Mouse (Mus musculus) adrenal gland, postnatal 10 days (tissue): ENCODE measurements around the gene Olfr1086. TPM values are rescaled to one million over a fixed set of nuclear protein-coding genes. Genes with fewer than 3 reads are reported as not detected.
"Not testable (repeated sequence)": the region's sequence is repeated elsewhere in the genome, so short reads cannot be mapped to it uniquely, and the experiment has no call there.

Source experiments
- DNase-seq: peaks from one replicate; pipeline ENCODE4 v3.0.0; 2021; ENCODE audit warnings: mixed read lengths
- long read RNA-seq, 2 experiments: library from polyadenylated mRNA; stranded (forward); transcript quantifications; one replicate each; pipeline ENCODE4 v2.0.0; 2021
- total RNA-seq, 2 experiments: library from RNA; stranded (reverse); gene quantifications; 2 replicates each; pipeline ENCODE4 v1.2.3; 2021

The Olfr1086 gene
- total RNA-seq: not detected
- long read RNA-seq, experiment 1: 0 reads
- long read RNA-seq, experiment 2: 0 reads

DNA sequence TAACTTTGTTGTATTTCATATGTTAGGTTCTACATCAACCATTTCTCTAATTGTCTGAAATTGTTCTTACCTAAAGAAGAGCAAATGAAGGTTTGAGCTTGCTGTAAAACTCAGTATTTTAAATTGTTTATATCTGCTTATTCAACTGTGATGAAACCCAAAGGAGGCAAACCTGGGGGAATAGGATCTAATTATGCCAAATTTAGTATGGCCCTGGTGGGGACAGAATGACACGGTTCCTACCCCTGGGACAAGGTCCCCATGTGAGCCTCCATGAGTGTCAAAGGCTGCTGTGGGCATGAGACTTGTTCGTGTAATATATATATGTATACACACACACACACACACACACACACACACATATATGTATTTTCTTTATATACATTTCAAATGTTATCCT lies at the start of gene Olfr1086:
Gene Olfr1086 (minus strand): TSS at position 101 of the 400 bp plus-strand sequence.
- no peak for DNase-seq

DNA sequence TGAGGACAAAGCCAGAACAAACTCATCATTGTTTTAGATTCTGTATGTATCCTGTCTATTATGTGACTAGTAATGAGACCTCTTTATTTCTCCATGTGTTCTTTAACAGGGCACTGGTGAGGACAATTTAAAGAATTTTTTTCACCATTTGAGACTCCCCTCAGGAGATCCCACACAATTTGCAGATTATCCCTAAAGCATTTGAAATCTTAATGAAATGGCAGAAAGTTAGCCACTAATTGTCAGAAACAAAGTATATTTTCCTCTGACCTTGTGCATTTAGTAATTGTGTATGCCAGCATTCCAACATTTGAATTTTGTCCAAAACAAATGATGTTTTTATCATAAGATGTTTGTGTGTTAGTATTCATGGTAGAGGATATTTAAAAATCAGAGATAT lies 18.4 kb upstream of the Olfr1086 start, which contains the start of gene Olfr1087:
Gene Olfr1087 (minus strand): TSS at position 101 of the 400 bp plus-strand sequence.
- DNase-seq: no peak

DNA sequence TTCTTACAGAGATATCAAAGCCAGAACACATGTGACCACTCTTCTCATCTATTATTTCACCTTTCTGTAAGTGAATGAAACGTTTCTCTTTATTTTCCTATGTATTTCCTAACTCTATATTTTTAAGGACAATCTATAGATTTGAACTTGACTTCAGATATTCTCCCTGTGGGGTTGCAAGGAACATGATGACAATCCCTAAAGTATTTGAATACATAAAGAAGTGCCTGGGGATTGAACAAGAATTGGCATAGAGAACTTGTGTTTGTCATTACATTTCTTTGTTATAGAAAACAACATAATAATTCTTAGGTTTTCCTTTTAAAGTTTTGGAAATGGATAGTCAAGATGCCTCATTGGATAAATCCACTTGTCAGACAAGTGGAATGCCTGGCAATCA lies 18.0 kb downstream of the Olfr1086 start, which contains the start of gene Olfr1085:
Gene Olfr1085 (minus strand): TSS at position 101 of the 400 bp plus-strand sequence.
- DNase-seq: no peak

DNA sequence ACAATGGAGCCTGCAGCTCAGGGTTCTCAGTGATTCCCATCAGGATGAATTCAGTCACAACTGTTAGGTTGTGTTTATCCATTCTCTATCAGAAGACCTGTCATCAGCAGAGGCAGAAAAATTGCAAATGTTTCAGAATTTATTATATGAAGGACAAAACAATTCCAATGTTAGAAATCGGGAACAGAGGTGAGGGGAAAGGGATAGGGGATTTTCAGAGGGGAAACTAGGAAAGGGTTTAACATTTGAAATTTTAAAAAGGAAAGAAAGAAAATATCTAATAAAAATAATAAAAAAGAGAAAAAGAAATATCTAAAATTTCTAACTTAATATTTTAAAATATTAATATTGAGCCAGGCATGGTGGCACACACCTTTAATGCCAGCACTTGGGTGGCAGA lies 40.3 kb downstream of the Olfr1086 start, which contains the start of gene Olfr1084:
Gene Olfr1084 (minus strand): TSS at position 101 of the 400 bp plus-strand sequence.
- not testable (repeated sequence) for DNase-seq

Other genes starting within 250 kb of the Olfr1086 start
- gene Olfr1065, start 229.5 kb downstream of the Olfr1086 start, total RNA-seq: not detected
- gene Olfr1066, start 223.8 kb downstream of the Olfr1086 start, total RNA-seq: not detected
- not detected for gene Olfr228, start 192.7 kb downstream of the Olfr1086 start, total RNA-seq
- not detected for gene Olfr1076, start 171.6 kb downstream of the Olfr1086 start, total RNA-seq
- not detected for gene Olfr1079, start 137.6 kb downstream of the Olfr1086 start, total RNA-seq
- gene Olfr1080, start 121.9 kb downstream of the Olfr1086 start, total RNA-seq: not detected
- gene Olfr1082, start 81.1 kb downstream of the Olfr1086 start, total RNA-seq: not detected
- not detected for gene Olfr1084, start 40.4 kb downstream of the Olfr1086 start, total RNA-seq
- not detected for gene Olfr1085, start 18.1 kb downstream of the Olfr1086 start, total RNA-seq
- not detected for gene Olfr1087, start 18.3 kb upstream of the Olfr1086 start, total RNA-seq
- gene Olfr1089, start 53.6 kb upstream of the Olfr1086 start, total RNA-seq: not detected
- not detected for gene Olfr1090, start 78.9 kb upstream of the Olfr1086 start, total RNA-seq
- gene Olfr1093, start 102.4 kb upstream of the Olfr1086 start, total RNA-seq: not detected
- not detected for gene Olfr141, start 129.9 kb upstream of the Olfr1086 start, total RNA-seq
- not detected for gene Olfr1094, start 144.6 kb upstream of the Olfr1086 start, total RNA-seq
- not detected for gene Olfr1095, start 171.6 kb upstream of the Olfr1086 start, total RNA-seq
- gene Gm13723, start 194.7 kb upstream of the Olfr1086 start, total RNA-seq: not detected
- not detected for gene Olfr1097, start 212.1 kb upstream of the Olfr1086 start, total RNA-seq
- gene Olfr1098, start 244.5 kb upstream of the Olfr1086 start, total RNA-seq: not detected